Mouse (Mus musculus) forelimb bud, embryonic 11.5 days (tissue): Measurements from ENCODE around the gene Abcb11.

Source experiments
- DNase-seq: peaks from one replicate; pipeline ENCODE4 v3.0.0-alpha.2; 2012; ENCODE audit warnings: low read depth, low spot score

Abcb11 gene

GRCm38 (mm10) chr2:69188732-69189131 lies 153.7 kb downstream of the Abcb11 start:
- DNase-seq, result no peak
